Mouse (Mus musculus): ENCODE measurements at regions not wholly inside any gene's neighbourhood (a gene's known extent, or its start where the extent isn't known, plus 50 kb on each side); places are given as distances from the start of the nearest gene placed in this dataset.

GRCm38 (mm10) chr2:75589452-75589851 is 69.6 kb upstream of the Hnrnpa3 start:
- TF ChIP-seq GATA1 (IDR thresholded peaks at IDR 0.05; ENCODE audit: low read length) (no peak), TAL1 (IDR thresholded peaks at IDR 0.05; ENCODE audit: low read length) (no peak)

Measured in erythroblast, embryonic 14.5 days (primary cell).